Mouse (Mus musculus) Muller cell, postnatal 12 days (primary cell): ENCODE measurements around the gene Pqlc2.

Source experiments
- DNase-seq: peaks from one replicate; pipeline ENCODE4 v3.0.0-alpha.2; 2015; ENCODE audit errors: inconsistent ontology term

Pqlc2 gene

DNA sequence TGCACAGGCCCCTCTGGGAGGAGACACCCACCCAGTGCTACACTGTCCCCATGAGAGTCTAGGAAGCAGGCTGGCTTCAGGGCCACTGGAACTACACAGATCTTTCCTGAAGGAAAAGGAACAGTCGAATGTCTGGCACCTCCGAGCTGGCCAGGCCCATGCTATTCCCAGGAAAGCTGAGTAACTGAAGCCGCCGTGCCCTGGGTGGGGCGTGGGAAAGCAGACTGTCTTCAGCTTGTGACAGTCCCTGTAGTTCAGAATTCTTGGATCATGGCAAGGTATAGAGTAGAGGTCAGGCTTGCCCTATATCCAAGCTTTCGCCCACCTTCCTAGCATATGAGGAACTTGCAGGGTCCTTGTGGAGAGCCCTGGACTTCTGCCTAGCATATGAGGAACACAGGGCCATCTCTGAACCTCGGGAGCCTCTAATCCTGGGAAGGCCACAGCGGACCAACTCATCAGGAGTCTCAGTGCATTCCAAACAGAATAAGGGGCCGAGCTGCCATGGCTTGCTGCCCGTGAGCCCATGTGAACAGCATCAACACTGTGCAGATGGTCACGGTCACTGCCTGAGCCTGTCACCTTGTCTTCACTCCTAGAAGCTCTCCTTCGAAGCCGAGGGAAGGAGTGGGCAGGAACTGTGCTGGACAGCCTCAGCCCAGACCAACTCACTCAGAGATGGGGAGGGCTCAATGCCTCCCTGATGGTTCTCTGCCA lies 44.6 kb downstream of the Pqlc2 start:
- no peak for DNase-seq

DNA sequence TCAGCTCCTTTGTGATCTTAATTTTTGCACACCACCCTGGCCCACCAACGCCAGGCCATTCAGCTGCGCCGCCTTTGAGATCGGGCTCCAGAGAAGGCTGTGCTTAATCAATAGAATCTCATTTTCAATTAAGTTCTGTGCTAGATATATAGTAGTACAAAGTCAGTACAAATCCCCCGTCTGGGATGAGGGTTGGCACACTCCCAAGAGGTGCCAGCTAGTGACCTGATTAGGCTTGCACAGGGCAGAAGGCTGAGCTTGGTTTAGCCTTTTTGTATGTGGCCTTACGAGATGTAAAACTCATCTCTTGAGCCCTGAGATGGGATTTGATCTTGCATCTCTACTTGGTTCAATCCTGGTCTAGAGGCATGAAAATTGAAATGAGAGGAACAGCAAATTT lies 47.5 kb downstream of the Pqlc2 start:
- DNase-seq, result no peak

DNA sequence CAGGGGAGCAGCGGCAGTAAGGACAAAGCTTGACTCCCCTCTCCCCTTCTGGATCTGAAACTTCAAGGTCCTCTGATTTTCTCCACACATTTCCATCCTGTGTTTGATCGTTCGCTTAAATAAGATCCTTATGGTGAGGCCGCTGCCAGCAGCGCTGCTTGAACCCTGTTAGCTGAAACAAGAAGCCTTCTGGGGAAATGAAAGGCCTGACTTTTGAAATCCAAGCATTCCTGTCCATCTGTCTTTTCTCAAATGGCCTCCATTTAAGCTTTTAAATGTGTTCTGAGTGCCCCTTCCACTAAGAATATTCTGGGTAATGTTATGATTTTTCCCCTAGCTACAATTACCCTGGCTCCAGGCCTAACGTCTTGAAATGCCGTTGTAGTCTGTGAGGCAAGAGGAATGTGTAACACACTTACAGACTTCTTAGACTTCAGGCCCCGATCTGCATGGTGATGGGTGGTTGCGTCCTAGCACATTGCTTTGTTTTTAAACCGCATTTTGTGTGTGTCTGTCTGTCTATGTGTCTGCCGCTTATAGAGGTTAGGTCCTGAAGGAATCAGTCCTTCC lies 51.1 kb downstream of the Pqlc2 start:
- DNase-seq, result no peak

DNA sequence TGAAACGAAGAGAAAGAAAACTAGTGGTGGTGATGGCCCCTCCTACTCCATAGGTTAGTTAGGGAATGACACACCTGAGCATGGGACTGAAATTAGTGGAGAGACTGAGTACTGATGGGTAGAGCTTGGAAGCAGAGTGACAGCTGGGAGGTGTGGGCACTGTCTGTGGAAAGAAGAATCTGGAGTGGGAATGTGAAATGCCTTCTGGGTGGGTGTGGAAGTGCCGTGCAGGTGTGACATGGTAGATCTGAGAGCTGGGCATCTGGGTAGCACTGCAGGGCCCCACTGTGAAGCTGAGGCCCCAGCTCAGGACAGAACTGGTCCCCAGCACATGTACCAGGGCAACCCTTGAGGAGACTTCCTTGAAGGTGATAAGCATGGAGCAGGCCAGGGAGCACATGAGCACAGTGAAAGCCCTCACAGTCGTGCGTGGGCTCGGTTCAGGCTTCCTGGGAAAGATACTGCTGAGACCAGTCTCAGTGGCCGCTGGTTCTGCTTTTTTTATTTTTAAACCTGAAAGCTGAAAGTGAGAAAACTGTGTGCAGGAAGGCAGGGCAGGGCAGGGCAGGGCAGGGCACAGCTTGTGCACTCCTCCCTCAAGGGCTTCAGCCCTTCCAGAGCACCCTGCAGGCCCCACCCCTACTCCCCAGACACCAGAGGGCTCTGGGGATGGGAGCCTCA lies 51.7 kb downstream of the Pqlc2 start:
- DNase-seq, result no peak

DNA sequence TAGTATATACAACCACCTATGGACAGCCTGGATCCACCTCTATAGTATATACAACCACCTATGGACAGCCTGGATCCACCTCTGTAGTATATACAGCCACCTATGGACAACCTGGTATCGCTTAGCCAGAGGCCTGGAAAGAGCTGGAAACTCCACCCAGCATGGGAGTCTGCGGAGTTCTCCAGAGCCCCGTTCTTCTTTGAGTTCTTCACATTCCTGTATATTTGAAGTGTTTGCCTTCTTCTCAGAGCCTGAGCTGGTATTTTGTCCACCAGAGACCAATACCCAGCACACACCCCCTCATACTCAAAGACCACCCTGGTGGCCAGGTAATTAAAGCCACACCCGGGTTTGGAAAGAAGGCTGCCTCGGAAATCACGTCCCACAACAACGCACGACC lies 53.8 kb downstream of the Pqlc2 start:
- DNase-seq, result no peak

DNA sequence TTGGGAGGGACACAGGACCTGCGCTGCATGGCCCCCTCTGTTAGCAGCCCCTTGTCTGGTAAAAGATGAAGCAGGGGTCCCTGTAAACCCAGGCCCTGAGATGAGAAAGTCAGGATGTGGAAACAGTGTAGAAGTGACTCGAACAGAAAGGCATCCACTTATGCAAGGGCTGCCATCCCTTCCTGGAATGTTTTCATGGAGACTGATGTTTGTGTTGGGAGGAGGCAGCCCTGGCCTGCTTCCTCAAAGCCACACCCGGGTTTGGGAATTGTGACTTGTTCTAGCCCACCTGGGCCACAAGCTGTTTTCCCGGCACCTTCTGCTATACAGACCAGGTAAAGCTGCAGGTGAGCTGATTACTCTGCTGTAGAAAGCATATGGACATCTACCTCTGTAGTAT lies 54.4 kb downstream of the Pqlc2 start:
- DNase-seq, result no peak

DNA sequence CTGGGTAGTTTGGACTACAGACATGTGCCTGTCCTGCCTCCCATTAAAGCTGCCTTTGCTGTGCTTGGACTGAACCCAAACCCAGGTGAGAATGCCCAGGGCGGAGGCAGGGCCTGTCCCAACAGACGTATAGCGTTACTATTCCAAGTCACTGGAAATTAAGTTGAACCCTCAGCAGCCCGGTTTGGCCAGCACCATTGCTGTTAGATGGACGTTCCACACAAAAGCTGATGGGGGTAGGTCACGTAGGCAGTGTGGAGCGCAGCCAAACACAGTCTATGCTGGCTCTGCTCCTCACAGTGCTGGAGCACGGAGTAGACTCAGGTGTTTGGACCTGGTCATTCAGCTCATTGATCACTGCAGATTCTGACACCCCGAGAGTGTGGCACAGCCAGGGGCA lies 57.3 kb downstream of the Pqlc2 start:
- DNase-seq, result no peak

DNA sequence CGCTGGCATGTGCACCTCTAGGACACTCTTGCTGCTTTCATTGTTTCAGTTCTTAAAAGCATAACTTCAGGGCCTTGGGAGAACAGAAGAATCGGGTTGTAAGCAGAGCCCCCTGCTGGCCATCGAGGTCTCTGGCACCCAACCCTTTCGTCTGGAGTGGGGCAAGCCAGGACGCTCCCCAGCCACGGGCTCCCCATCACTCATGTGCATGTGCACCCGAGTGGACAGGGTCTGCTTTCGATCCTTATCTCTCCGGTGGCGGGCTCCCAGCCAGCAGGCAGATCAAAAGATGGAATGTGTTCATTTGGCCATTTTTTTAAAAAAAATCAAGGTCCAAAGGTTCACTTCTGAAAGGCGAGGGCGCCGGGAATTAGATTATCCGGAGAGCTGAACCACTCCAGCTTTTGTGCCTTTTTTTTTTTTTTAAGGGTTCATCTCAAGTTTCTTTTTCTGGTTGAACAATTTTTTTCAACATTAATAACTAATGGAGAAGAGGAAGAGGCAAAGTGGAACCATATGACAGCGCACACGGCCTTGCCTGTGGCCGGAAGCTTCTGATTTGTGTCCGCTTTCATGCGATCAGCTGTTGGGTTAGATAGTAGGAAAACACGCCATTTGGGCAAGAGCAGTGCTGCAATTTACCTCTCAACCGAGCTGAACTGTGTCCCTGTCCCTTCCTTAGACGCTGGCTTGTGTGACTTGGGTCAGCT lies 58.3 kb downstream of the Pqlc2 start:
- DNase-seq, result peak; percentile 88

DNA sequence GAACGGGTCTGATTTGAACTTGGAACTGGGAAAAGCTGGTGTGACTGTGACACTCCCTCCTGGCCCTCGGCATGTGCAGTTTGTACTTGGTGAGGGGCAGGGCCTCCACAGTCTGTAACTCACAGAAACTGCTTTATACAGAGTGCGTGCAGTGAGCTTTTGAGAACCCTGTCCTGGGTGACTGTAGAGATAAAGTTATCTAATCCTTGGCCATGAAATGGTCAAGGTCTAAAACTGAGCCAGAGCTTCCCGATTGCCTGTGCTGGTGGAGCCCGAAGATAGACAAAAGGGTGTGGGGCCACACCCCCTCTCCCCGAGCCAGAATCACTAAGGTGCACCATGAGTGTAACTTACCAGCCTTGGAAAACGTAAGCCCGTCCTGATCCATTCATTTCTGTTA lies 59.6 kb downstream of the Pqlc2 start:
- no peak for DNase-seq

DNA sequence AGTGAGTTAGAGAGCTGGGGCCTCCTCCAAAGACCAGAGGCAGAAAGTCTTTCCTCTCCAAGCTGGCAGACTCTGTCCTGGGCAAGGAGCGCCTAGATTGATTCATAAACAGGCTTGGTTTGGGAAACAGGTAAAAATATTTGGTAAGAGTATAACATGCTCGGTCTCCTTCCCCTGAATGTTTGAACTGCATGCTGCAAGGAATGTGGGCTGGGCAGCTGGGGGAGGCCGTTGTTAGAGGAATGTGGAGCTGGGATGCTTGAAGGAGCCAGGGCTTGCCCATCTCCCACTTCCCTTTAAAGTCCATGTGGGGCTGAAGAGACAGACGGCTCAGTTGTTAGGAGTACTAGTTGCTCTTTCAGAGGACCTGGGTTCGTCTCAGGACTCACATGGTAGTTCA lies 60.5 kb downstream of the Pqlc2 start:
- peak; percentile 77 for DNase-seq

DNA sequence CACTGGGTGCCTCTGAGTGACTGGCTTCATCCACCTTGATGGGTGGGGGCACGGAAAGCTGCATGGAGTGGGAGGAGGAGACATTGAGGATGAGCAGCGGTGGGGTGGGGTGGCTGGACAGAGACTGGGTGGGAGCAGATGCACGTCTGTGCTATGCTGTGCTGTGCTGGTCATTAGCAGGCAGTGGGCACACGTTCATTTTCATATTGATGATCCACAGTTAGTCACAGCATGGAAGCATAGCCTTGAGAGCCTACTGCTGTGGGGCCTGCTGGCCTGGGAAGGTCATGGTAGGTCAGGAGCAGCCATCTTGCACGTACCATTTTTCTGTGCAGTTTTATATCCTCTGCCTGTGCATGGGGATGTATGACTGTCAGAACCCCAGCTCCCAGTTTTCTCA lies 61.8 kb downstream of the Pqlc2 start:
- no peak for DNase-seq

DNA sequence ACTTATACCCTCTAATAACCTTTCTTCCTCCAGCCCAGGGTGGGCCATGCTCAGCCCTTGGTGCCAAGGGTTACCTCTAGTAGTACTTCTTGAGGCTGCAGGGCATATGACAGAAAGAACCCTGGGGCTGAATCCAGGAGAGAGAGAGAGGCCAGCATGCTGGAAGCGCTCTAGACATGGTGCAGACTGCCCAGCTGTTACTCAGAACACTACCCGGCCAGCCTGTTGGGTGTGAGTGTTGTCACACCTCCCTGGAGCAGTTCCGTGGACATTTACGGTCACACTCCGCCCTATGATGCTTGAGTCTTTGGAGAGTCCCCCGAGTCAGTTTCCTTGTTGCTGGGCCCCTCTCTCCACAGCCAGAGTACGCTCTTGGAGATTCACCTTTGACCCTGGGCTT lies 62.5 kb downstream of the Pqlc2 start:
- DNase-seq, result no peak

DNA sequence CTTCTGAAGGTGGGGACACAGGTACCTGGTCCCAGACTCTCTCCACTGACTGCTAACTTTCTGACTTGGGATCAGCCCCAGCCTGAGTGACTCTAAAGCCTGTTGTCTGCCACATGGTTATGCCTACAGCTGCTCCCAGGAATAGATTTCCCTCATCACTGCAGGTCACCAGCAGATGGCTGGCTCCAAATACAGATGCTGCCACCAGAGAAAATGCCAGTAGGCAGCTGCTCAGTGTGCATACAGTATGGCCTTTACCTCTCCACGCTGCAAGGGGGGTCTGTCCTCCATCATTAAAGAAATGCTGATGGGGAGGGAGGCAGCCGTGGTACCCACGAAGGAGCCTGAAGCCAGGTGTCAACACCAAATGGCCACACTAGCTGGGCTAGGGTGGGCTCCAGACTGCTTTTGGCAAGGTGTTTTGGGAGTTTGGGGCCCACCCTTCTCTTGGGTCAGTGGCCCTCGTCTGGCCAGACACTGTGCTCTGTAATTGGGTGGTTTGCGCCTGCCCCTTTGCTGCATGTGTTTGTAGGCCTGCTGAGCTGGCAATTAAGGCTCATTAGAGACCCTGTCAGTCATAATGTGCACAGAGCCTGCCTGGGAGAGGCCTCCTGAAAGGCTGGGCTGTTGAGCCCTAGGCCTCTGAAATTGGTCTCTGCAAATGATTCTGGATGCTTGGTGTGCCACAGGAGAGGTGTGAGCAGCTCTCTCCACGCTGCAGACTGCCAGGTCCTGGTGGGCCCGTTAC lies 64.2 kb downstream of the Pqlc2 start:
- DNase-seq, result peak; percentile 91

DNA sequence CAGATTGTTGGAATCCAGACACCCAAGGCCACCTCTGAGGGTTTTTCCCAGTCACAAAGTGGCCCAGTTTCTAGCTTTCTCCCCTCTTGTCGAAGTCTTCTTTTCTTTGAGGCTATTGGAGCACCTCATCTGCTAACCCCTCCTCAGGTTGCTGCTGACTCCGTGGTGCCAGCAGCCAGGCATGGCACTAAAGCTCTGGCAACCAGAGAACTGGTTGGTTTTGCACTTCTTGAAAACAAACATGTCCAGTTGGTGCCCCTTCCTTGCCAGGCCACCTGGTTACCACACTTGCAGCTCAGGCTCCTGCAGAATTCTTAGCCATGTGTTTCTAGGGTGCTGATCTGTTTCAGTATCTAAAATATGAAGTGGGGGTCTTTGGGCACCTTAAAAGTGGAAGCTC lies 65.0 kb downstream of the Pqlc2 start:
- no peak for DNase-seq

DNA sequence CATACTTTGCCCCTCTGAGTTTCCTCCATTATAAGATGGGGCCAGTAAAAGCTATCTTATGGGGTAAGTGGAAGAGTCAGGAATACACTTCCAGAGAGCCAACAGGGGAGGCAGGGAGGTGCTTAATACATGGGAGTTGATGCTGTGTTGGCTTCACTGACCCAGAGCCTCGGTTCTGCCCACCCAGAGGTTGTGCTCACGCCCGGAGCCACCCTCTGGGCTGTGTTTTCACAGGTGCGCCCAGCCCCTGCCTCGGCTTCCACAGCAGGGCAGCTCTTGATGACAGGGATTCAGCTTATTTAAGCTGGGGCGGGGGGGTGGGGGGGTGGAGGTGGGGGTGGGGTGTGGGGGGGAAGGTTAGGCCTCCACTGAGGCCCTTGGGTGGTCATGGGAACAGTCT lies 65.7 kb downstream of the Pqlc2 start:
- DNase-seq, result no peak

DNA sequence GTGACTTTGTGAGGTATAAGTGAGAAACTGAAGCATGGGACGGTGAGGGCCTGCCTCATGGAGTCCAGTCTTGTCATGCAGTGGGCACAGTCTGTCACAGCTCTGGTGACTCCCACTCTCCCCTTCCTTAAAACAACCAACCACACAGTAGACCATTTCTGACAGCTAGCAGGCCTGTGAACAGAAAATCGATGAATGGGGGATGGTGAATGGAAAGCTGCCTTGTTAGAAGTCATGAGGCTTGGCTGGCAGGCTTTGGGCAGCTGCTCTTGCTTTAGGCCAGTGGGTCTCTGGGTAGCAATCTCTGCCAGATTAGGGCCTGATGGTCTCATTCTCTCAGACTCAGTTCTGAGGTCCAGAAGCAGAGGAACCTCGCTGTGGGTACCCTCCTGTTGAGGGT lies 66.3 kb downstream of the Pqlc2 start:
- no peak for DNase-seq
